Mouse (Mus musculus) heart, embryonic 15.5 days (tissue): ENCODE data around the gene Tspan13. TPM values are rescaled to one million over a fixed set of nuclear protein-coding genes. Genes with fewer than 3 reads are reported as not detected.

Source experiments
- ATAC-seq: fragments of 200-750 bp; cut with Nextera tagmentation; replicated peaks from 2 replicates; pipeline ENCODE4 v1.8.0; 2017; ENCODE audit warnings: low read depth, moderate TSS enrichment; ENCODE audit not compliant: insufficient number of reproducible peaks, insufficient read depth, low FRiP score
- H3K27ac ChIP-seq: fragments of 300-500 bp; sonication (generic); 2 replicates; pipeline ENCODE4 v1.5.1; 2015; ENCODE audit warnings: mild to moderate bottlenecking, inconsistent platforms
- H3K27me3 ChIP-seq: fragments of 300-500 bp; sonication (generic); 2 replicates; pipeline ENCODE4 v1.6.1; 2015; ENCODE audit warnings: inconsistent platforms
- H3K36me3 ChIP-seq: fragments of 300-500 bp; sonication (generic); 2 replicates; pipeline ENCODE4 v1.6.1; 2015; ENCODE audit warnings: mild to moderate bottlenecking, inconsistent platforms
- H3K4me1 ChIP-seq: fragments of 300-500 bp; sonication (generic); replicated peaks from 2 replicates; pipeline ENCODE4 v1.6.1; 2015; ENCODE audit warnings: inconsistent platforms
- H3K4me2 ChIP-seq: fragments of 300-500 bp; sonication (generic); 2 replicates; pipeline ENCODE4 v1.6.1; 2015; ENCODE audit warnings: inconsistent platforms, mild to moderate bottlenecking, moderate library complexity
- H3K4me3 ChIP-seq: fragments of 300-500 bp; sonication (generic); 2 replicates; pipeline ENCODE4 v1.5.1; 2015; ENCODE audit warnings: mild to moderate bottlenecking, inconsistent platforms
- H3K9ac ChIP-seq: fragments of 300-500 bp; sonication (generic); 2 replicates; pipeline ENCODE4 v1.6.1; 2015; ENCODE audit warnings: mild to moderate bottlenecking, inconsistent platforms
- H3K9me3 ChIP-seq: fragments of 300-500 bp; sonication (generic); replicated peaks from 2 replicates; pipeline ENCODE4 v1.6.1; 2016; ENCODE audit warnings: inconsistent platforms
- WGBS: fragments of 180-500 bp; shearing (Covaris S2); methylation state at CpG from one replicate; pipeline ENCODE4 v1.1.7; 2015; ENCODE audit warnings: mixed read lengths; 5-methylcytosine and 5-hydroxymethylcytosine counted together
- polyA plus RNA-seq: library from polyadenylated mRNA; unstranded; fragments of >200 nt; fragmentation: Nextera tagmentation; extraction: Ambion mirVana; gene quantifications from 2 replicates; pipeline ENCODE4 v1.2.1, GENCODE M21; 2015

Gene Tspan13
- polyA plus RNA-seq, 1 experiment from 2014 or later = 57.9 TPM

- H3K4me2 ChIP-seq = no peak overlapping the region
- ATAC-seq = no peak
- H3K36me3 ChIP-seq = no peaks in the 10 kb centered on the region
- no peak overlapping the region for H3K9ac ChIP-seq
- no peaks in the 10 kb centered on the region for H3K9me3 ChIP-seq
- no peaks in the 10 kb centered on the region for H3K27me3 ChIP-seq
- no peak overlapping the region for H3K4me3 ChIP-seq
- H3K27ac ChIP-seq = no peak overlapping the region
- 77% methylated on average over 12 of the region's 12 CpGs for WGBS
- H3K4me1 ChIP-seq = peaks cover 7% of the 10 kb centered on the region; the same call in 1 of the 2 replicates
These were observed 11.5 kb downstream of the Tspan13 start for GRCm38 (mm10) chr12:36030660-36031363.

GRCm38 (mm10) chr12:36029687-36030086, 12.6 kb downstream of the Tspan13 start:
- Histone ChIP-seq H3K9ac (no peak overlapping the region), H3K4me1 (peaks cover 7% of the 10 kb centered on the region; the same call in 1 of the 2 replicates), H3K9me3 (no peaks in the 10 kb centered on the region), H3K27ac (no peak overlapping the region), H3K4me2 (no peak overlapping the region), H3K4me3 (no peak overlapping the region), H3K36me3 (no peaks in the 10 kb centered on the region), H3K27me3 (no peaks in the 10 kb centered on the region)
- WGBS = 51% methylated on average over 4 of the region's 6 CpGs
- no peak for ATAC-seq

GRCm38 (mm10) chr12:36028968-36029645, 13.2 kb downstream of the Tspan13 start:
- no peak overlapping the region for H3K4me3 ChIP-seq
- H3K4me1 ChIP-seq = peaks cover 7% of the 10 kb centered on the region; the same call in 1 of the 2 replicates
- ATAC-seq = no peak
- no peak overlapping the region for H3K4me2 ChIP-seq
- H3K9ac ChIP-seq = no peak overlapping the region
- H3K27me3 ChIP-seq = no peaks in the 10 kb centered on the region
- H3K27ac ChIP-seq = no peak overlapping the region
- 47% methylated on average over 5 of the region's 5 CpGs for WGBS
- H3K9me3 ChIP-seq = no peaks in the 10 kb centered on the region
- no peaks in the 10 kb centered on the region for H3K36me3 ChIP-seq

GRCm38 (mm10) chr12:36027171-36027570, 15.1 kb downstream of the Tspan13 start:
- 0 out of 2 replicates have a peak, but pooled peaks cover 7% of the 10 kb centered on the region for H3K4me1 ChIP-seq
- 90% methylated on average over 2 of the region's 2 CpGs for WGBS

GRCm38 (mm10) chr12:36026126-36026525, 16.2 kb downstream of the Tspan13 start:
- H3K36me3 ChIP-seq = no peaks in the 10 kb centered on the region
- ATAC-seq = no peak
- H3K9me3 ChIP-seq = no peaks in the 10 kb centered on the region
- H3K4me2 ChIP-seq = no peak overlapping the region
- 0 out of 2 replicates have a peak, but pooled peaks cover 7% of the 10 kb centered on the region for H3K4me1 ChIP-seq
- H3K9ac ChIP-seq = no peak overlapping the region
- no peaks in the 10 kb centered on the region for H3K27me3 ChIP-seq
- no peak overlapping the region for H3K4me3 ChIP-seq
- WGBS = 88% methylated on average over 4 of the region's 4 CpGs
- H3K27ac ChIP-seq = no peak overlapping the region

More at GRCm38 (mm10) chr12:36027171-36027570, 15.1 kb downstream of the Tspan13 start:
- Histone ChIP-seq H3K36me3 (no peaks in the 10 kb centered on the region), H3K27ac (no peak overlapping the region), H3K9ac (no peak overlapping the region), H3K27me3 (no peaks in the 10 kb centered on the region), H3K9me3 (no peaks in the 10 kb centered on the region), H3K4me3 (no peak overlapping the region), H3K4me2 (no peak overlapping the region)
- ATAC-seq = no peak

- Histone ChIP-seq H3K36me3 (peaks cover 3% of the 10 kb centered on the region; the same call in 1 of the 2 replicates), H3K9ac (no peak overlapping the region), H3K4me3 (no peak overlapping the region), H3K27me3 (no peaks in the 10 kb centered on the region), H3K4me2 (no peak overlapping the region), H3K27ac (no peak overlapping the region), H3K9me3 (no peaks in the 10 kb centered on the region), H3K4me1 (no peaks in the 10 kb centered on the region)
- no peak for ATAC-seq
- WGBS = 83% methylated on average over 2 of the region's 2 CpGs
These were observed 21.6 kb downstream of the Tspan13 start for GRCm38 (mm10) chr12:36020710-36021109.

- Histone ChIP-seq H3K4me1 (no peaks in the 10 kb centered on the region), H3K27ac (no peak overlapping the region), H3K9ac (no peak overlapping the region), H3K4me2 (no peak overlapping the region), H3K4me3 (no peak overlapping the region), H3K9me3 (no peaks in the 10 kb centered on the region), H3K27me3 (no peaks in the 10 kb centered on the region), H3K36me3 (peaks cover 3% of the 10 kb centered on the region; the same call in 1 of the 2 replicates)
- ATAC-seq = no peak
- WGBS = 81% methylated on average over 3 of the region's 3 CpGs
These were observed 22.2 kb downstream of the Tspan13 start for GRCm38 (mm10) chr12:36020081-36020480.

GRCm38 (mm10) chr12:36019572-36019971, 22.7 kb downstream of the Tspan13 start:
- Histone ChIP-seq H3K36me3 (peaks cover 3% of the 10 kb centered on the region; the same call in 1 of the 2 replicates), H3K4me3 (no peak overlapping the region), H3K9ac (no peak overlapping the region), H3K4me2 (no peak overlapping the region), H3K4me1 (no peaks in the 10 kb centered on the region), H3K27me3 (no peaks in the 10 kb centered on the region), H3K27ac (no peak overlapping the region), H3K9me3 (no peaks in the 10 kb centered on the region)
- 83% methylated on average over 4 of the region's 4 CpGs for WGBS
- ATAC-seq = no peak

GRCm38 (mm10) chr12:36017791-36018190, 24.5 kb downstream of the Tspan13 start:
- Histone ChIP-seq H3K27ac (no peak overlapping the region), H3K4me2 (no peak overlapping the region), H3K9me3 (no peaks in the 10 kb centered on the region), H3K4me1 (no peaks in the 10 kb centered on the region), H3K36me3 (peaks cover 3% of the 10 kb centered on the region; the same call in 1 of the 2 replicates), H3K9ac (no peak overlapping the region), H3K4me3 (no peak overlapping the region), H3K27me3 (no peaks in the 10 kb centered on the region)
- ATAC-seq = no peak
- WGBS = 72% methylated on average over 2 of the region's 2 CpGs

GRCm38 (mm10) chr12:36013216-36013910, 28.9 kb downstream of the Tspan13 start:
- no peak overlapping the region for H3K4me3 ChIP-seq
- no peaks in the 10 kb centered on the region for H3K27me3 ChIP-seq
- H3K4me1 ChIP-seq = no peaks in the 10 kb centered on the region
- H3K27ac ChIP-seq = no peak overlapping the region
- no peak overlapping the region for H3K9ac ChIP-seq
- H3K4me2 ChIP-seq = no peak overlapping the region
- H3K36me3 ChIP-seq = no peaks in the 10 kb centered on the region
- ATAC-seq = no peak
- no peaks in the 10 kb centered on the region for H3K9me3 ChIP-seq
- WGBS = 69% methylated on average over 7 of the region's 7 CpGs

- no peaks in the 10 kb centered on the region for H3K4me1 ChIP-seq
- H3K27me3 ChIP-seq = no peaks in the 10 kb centered on the region
- no peak overlapping the region for H3K9ac ChIP-seq
- no peaks in the 10 kb centered on the region for H3K36me3 ChIP-seq
- H3K9me3 ChIP-seq = no peaks in the 10 kb centered on the region
- no peak overlapping the region for H3K4me3 ChIP-seq
- ATAC-seq = no peak
- H3K27ac ChIP-seq = 0 out of 2 replicates have a peak overlapping the region, but pooled peaks have one; percentile 7
- H3K4me2 ChIP-seq = no peak overlapping the region
- 61% methylated on average over 6 of the region's 6 CpGs for WGBS
These were observed 33.8 kb downstream of the Tspan13 start for GRCm38 (mm10) chr12:36008364-36009047.
